Mouse (Mus musculus) cerebellum, adult 2 months (tissue): ENCODE results near the gene Fam129c. TPM values are rescaled to one million over a fixed set of nuclear protein-coding genes. Genes with fewer than 3 reads are reported as not detected.

Experiments used
- DNase-seq, 2 experiments: peaks; one replicate each; pipeline ENCODE4 v3.0.0; 2021
- H3K27ac ChIP-seq: fragments of 200-500 bp; 2 replicates; pipeline ENCODE4 v1.5.1; 2012; ENCODE audit warnings: low read length, control low read depth, inconsistent platforms; ENCODE audit not compliant: insufficient read depth
- H3K27me3 ChIP-seq: fragments of 200-500 bp; 2 replicates; pipeline ENCODE4 v1.6.1; 2012; ENCODE audit warnings: inconsistent platforms, mild to moderate bottlenecking, low read length, moderate library complexity; ENCODE audit not compliant: control insufficient read depth, insufficient read depth
- H3K4me1 ChIP-seq: fragments of 200-500 bp; 2 replicates; pipeline ENCODE4 v1.6.1; 2011; ENCODE audit warnings: low read length; ENCODE audit not compliant: control insufficient read depth, insufficient read depth
- H3K4me3 ChIP-seq: fragments of 200-500 bp; replicated peaks from 2 replicates; pipeline ENCODE3; 2011; ENCODE audit warnings: mild to moderate bottlenecking, low read depth, low read length, control low read depth; ENCODE audit not compliant: insufficient read depth
- CTCF ChIP-seq: fragments of 200-500 bp; IDR thresholded peaks from 2 replicates; pipeline ENCODE4 v1.5.1; 2011; ENCODE audit warnings: low read depth, mild to moderate bottlenecking, control low read depth, low read length, moderate library complexity, borderline replicate concordance; ENCODE audit not compliant: insufficient read depth
- POLR2A ChIP-seq: fragments of 200-500 bp; IDR thresholded peaks from 2 replicates; pipeline ENCODE4 v1.6.1; 2011; ENCODE audit warnings: low read length, control low read depth, borderline replicate concordance; ENCODE audit not compliant: insufficient read depth
- WGBS: fragments of 180-500 bp; shearing (Covaris S2); methylation state at CpG from one replicate; pipeline ENCODE4 v1.1.7; 2018; 5-methylcytosine and 5-hydroxymethylcytosine counted together
- polyA plus RNA-seq: library from polyadenylated mRNA; depleted of rRNA; stranded (reverse); fragments of >200 nt; gene quantifications from 2 replicates; pipeline ENCODE4 v1.2.3, GENCODE M21; 2012

The Fam129c gene
- polyA plus RNA-seq, 1 experiment = 3.4 TPM

DNA sequence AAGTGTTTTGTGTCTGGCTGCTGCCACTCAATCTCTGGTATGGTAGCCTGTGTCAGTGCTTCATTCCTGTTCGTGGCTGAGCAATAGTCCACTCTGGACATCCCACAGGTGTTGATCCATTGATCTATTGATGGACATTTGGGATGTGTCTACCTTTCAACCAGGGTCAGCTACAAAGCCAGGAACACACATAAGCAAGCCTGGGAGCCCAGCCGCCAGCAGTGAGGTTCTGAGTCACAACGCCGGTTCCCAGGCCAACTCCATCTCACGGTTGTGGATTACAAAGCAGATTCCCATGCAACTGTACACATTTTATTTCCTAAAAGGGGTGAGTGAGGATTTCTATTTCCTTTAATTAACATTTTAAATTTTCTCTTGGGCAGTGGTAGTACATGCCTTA is 36.7 kb upstream of the Fam129c start:
- no peak for DNase-seq
- H3K4me3 ChIP-seq = no peak overlapping the region
- no peaks in the 10 kb centered on the region for H3K4me1 ChIP-seq
- 86% methylated on average over 5 of the region's 5 CpGs for WGBS
- peaks cover 3% of the 10 kb centered on the region; the same call in 1 of the 2 replicates for H3K27me3 ChIP-seq
- TF ChIP-seq POLR2A = no peak
- H3K27ac ChIP-seq = no peak overlapping the region

DNA sequence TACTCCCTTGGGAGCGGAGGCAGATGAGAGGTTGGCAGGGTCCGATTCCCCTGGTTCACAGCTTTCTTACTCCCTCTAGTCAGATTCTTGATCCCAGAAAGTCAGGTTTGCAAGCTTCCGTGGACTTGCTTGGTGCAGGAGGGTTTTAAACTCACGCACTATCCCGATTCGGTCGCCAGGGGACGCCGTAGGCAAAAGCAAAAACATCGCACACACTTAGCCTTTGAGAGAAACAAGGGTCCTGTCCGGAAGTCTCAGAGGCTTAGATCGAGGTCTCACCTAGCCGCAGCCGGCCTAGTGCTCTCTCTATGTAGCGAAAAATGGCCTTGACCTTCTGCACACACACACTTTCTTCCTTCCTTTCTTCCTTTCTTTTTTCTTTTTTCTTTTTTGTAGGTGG is 36.0 kb upstream of the Fam129c start:
- Histone ChIP-seq H3K27ac (no peak overlapping the region), H3K4me1 (no peaks in the 10 kb centered on the region), H3K27me3 (peaks cover 3% of the 10 kb centered on the region; the same call in 1 of the 2 replicates), H3K4me3 (no peak overlapping the region)
- no peak for TF ChIP-seq POLR2A
- TF ChIP-seq CTCF = peak; percentile 94
- 6% methylated on average over 15 of the region's 15 CpGs for WGBS
- peak; percentile 48 to 69 for DNase-seq

DNA sequence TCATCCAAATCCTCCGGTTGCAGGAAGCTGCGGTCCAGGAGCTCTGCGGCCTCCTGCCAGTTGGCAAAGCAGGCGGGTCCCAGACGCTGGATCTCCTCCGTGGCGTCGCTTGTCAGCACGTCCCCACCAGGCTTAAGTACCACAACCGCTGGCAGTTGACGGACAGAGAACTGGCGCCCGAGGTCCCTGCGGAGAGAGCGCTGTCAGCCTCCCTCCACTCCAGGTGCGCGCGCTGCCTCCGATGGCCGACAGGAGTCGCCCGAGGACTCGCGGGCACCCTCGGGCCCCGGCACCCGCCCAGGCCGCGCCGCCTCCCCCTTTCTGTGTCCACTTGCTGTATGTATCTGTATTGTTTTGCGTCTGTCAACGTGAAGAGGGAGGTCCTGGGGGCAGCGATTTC is 34.7 kb upstream of the Fam129c start:
- Histone ChIP-seq H3K27me3 (peaks cover 3% of the 10 kb centered on the region; the same call in 1 of the 2 replicates), H3K27ac (no peak overlapping the region), H3K4me1 (no peaks in the 10 kb centered on the region), H3K4me3 (peak overlapping the region; percentile 58)
- WGBS = under 1% methylated on average over 33 of the region's 33 CpGs
- DNase-seq = peak; percentile 76 to 84
- TF ChIP-seq POLR2A = no peak
- TF ChIP-seq CTCF = peak; percentile 67

DNA sequence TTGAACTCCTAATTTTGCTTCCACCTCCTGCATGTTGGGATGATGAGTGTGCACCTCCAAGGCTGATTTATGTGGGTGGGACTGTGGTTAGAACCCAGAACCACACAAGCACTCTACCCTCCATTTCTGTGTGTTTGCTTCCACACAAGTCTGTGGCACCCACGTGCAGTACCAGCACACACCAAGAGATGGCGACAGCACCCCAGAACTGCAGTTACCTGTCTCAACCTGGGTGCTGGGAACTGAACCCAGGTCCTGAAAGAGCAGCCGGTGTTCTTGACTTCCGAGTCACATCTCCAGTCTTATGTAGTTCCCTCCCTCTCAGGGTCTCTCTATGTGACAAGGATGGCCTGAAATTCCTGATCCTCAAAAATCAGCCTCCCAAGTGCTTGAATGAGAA is 33.5 kb upstream of the Fam129c start:
- Histone ChIP-seq H3K4me1 (no peaks in the 10 kb centered on the region), H3K27ac (no peak overlapping the region), H3K4me3 (no peak overlapping the region), H3K27me3 (no peaks in the 10 kb centered on the region)
- 90% methylated on average over 4 of the region's 4 CpGs for WGBS
- peak; percentile 36; the same call in 1 of the 2 replicates for TF ChIP-seq CTCF
- no peak for TF ChIP-seq POLR2A
- DNase-seq = no peak

DNA sequence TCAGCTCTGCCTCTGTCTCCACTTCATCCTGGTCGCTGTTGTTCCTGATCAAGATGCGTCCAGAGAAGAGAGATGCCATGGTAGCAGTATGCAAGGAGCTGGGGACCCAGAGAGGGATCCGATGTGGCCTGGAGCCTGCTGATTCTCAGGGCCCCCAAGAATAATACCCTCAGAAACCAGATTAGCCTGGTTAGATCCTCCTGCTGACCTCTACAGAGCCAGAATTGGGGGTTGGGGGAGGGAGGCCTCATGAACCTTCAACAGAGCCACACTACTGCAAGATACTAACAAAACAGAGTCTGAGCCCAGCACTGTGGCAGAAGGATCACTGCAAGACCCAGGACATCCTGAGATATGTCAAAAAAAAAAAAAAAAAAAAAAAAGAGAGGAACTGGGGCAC is 30.9 kb upstream of the Fam129c start, which contains the start of gene Nxnl1:
Nxnl1 (minus strand) TSS at position 101 of the 400 bp plus-strand sequence.
- TF ChIP-seq POLR2A (no peak), CTCF (no peak)

DNA sequence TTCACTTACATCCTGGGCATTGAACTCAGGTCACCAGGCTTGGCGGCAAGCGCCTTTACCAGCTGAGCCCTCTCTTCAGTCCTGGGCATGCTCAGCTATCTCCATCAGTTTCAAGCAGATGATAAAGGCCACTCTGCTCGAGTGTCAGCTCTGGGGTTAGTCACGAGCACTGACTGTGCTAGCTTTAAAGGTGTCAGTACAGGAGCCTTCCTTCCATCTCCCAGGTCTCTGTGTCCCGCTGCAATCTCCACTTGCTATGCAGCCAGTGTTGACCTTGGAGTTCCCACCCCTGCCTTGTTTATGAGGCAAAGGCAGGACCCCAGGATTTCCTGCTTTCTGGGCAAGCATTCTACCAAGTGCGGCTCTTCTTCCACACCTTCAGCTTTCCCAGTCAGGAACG is 29.9 kb upstream of the Fam129c start:
- H3K4me1 ChIP-seq = peaks cover 6% of the 10 kb centered on the region
- no peak overlapping the region for H3K27ac ChIP-seq
- TF ChIP-seq CTCF = no peak
- no peak for TF ChIP-seq POLR2A
- DNase-seq = no peak
- no peaks in the 10 kb centered on the region for H3K27me3 ChIP-seq
- 85% methylated on average over 7 of the region's 7 CpGs for WGBS
- no peak overlapping the region for H3K4me3 ChIP-seq

More for the DNA sequence above, 30.9 kb upstream of the Fam129c start, which contains the start of gene Nxnl1:
- no peaks in the 10 kb centered on the region; the same call in 1 of the 2 replicates for H3K4me1 ChIP-seq
- 79% methylated on average over 3 of the region's 3 CpGs for whole genome bisulfite sequencing
- H3K4me3 ChIP-seq = no peak within 1 kb of the TSS
- H3K27me3 ChIP-seq = no peaks in the 10 kb centered on the region
- DNase-seq = no peak
- no peak within 1 kb of the TSS for H3K27ac ChIP-seq

DNA sequence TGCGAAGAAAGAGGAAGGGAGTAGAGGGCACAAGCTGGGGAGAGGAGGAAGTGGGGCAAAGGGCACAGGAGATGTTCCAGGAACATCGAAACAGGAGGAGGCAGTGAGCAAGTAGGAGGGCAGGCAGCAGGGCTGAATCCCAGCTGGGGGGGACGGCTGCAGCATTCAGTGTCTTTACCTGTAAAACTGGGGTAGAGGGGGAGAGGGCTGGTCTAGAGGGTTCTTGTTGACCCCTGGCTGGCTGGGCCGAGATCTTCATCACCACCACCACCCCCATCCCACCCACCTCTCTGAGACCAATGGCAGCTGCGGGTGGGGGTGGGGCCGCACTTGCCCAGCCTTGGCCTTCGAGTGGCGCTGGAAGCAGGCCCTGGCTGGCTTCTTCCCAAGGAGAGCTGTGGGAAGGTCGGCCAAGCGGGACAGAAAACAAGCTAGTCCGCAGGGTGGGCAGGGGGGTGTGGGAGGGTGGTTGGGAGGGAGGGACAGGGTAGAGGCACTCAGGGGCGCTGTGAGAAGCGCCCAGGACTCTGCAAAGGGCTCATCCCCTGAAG is 29.0 kb upstream of the Fam129c start, which contains the start of gene Slc27a1:
Slc27a1 (plus strand) TSS at position 496 of the 551 bp plus-strand sequence.
- Histone ChIP-seq H3K27ac (peak within 1 kb of the TSS; percentile 87), H3K4me1 (peaks cover 6% of the 10 kb centered on the region), H3K27me3 (no peaks in the 10 kb centered on the region), H3K4me3 (peak within 1 kb of the TSS; percentile 92)
- 9% methylated on average over 13 of the region's 13 CpGs for whole genome bisulfite sequencing
- TF ChIP-seq POLR2A (no peak), CTCF (no peak)
- peak; percentile 66 to 69 for DNase-seq

DNA sequence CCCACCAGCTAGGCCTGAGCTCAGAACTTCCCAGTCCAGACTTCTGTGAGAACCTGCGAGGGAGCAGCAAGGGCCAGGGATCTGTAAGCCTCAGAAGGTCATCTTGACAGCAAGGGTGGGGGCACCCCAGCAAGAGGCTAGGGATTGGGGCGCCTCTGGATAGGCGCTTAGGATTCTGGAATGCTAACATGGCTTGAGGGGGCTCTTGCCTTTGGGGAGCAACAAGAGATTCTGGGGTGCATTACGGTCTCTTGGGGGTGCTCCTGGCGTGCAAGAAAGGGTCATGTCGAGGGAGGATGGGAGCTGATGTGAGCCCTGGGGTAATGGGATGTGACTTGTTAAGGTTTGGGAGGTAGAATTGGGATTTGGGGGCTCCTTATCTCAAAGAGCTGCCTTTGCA is 28.5 kb upstream of the Fam129c start:
- TF ChIP-seq POLR2A = no peak
- DNase-seq = peak; percentile 40 to 47
- Histone ChIP-seq H3K4me3 (peak overlapping the region; percentile 92), H3K27me3 (no peaks in the 10 kb centered on the region), H3K4me1 (peaks cover 6% of the 10 kb centered on the region), H3K27ac (peak overlapping the region; percentile 17)
- WGBS = 8% methylated on average over 6 of the region's 6 CpGs
